Mouse (Mus musculus) hindbrain, embryonic 11.5 days (tissue): ENCODE measurements at regions not wholly inside any gene's neighbourhood (a gene's known extent, or its start where the extent isn't known, plus 50 kb on each side); places are given as distances from the start of the nearest gene placed in this dataset.
A peak's percentile ranks its signal among the peaks of the same experiment; 100 is the strongest.

Experiments used
- ATAC-seq: fragments of 200-750 bp; cut with Nextera tagmentation; 2 replicates; pipeline ENCODE4 v1.8.0; 2017; ENCODE audit warnings: mild to moderate bottlenecking, moderate TSS enrichment, moderate library complexity; ENCODE audit not compliant: low FRiP score
- DNase-seq: peaks from one replicate; pipeline ENCODE4 v3.0.0-alpha.2; 2015; ENCODE audit warnings: low spot score
- H3K27ac ChIP-seq: fragments of 300-500 bp; sonication (generic); 2 replicates; pipeline ENCODE4 v1.5.1; 2014; ENCODE audit warnings: mild to moderate bottlenecking, low read depth, low read length
- H3K27me3 ChIP-seq: fragments of 300-500 bp; sonication (generic); 2 replicates; pipeline ENCODE4 v1.6.1; 2014; ENCODE audit warnings: mild to moderate bottlenecking, low read length, moderate library complexity, mixed read lengths; ENCODE audit not compliant: control insufficient read depth, insufficient read depth
- H3K36me3 ChIP-seq: fragments of 300-500 bp; sonication (generic); 2 replicates; pipeline ENCODE4 v1.6.1; 2014; ENCODE audit warnings: mild to moderate bottlenecking, low read length, moderate library complexity, mixed read lengths; ENCODE audit not compliant: control insufficient read depth, insufficient read depth
- H3K4me1 ChIP-seq: fragments of 300-500 bp; sonication (generic); replicated peaks from 2 replicates; pipeline ENCODE4 v1.6.1; 2014; ENCODE audit warnings: low read length, mixed read lengths; ENCODE audit not compliant: control insufficient read depth, insufficient read depth
- H3K4me2 ChIP-seq: fragments of 300-500 bp; sonication (generic); replicated peaks from 2 replicates; pipeline ENCODE4 v1.6.1; 2014; ENCODE audit warnings: mild to moderate bottlenecking, low read depth, low read length
- H3K4me3 ChIP-seq: fragments of 300-500 bp; sonication (generic); 2 replicates; pipeline ENCODE4 v1.5.1; 2014; ENCODE audit warnings: low read depth, low read length
- H3K9ac ChIP-seq: fragments of 300-500 bp; sonication (generic); 2 replicates; pipeline ENCODE4 v1.6.1; 2014; ENCODE audit warnings: low read depth, low read length
- H3K9me3 ChIP-seq: fragments of 300-500 bp; sonication (generic); 2 replicates; pipeline ENCODE4 v1.6.1; 2016; ENCODE audit warnings: low read length; ENCODE audit not compliant: control insufficient read depth
- WGBS: fragments of 180-500 bp; shearing (Covaris S2); extraction: QIAGEN DNeasy Blood & Tissue Kit; methylation state at CpG from one replicate; pipeline ENCODE4 v1.1.7; 2014; 5-methylcytosine and 5-hydroxymethylcytosine counted together

GRCm38 (mm10) chr10:25118674-25119670, 188.7 kb downstream of the Akap7 start:
- WGBS = 38% methylated on average over 17 of the region's 17 CpGs
- Histone ChIP-seq H3K4me3 (no peak overlapping the region), H3K27ac (no peak overlapping the region), H3K9ac (no peak overlapping the region), H3K27me3 (no peaks in the 10 kb centered on the region), H3K9me3 (no peaks in the 10 kb centered on the region), H3K36me3 (no peaks in the 10 kb centered on the region), H3K4me1 (no peaks in the 10 kb centered on the region), H3K4me2 (no peak overlapping the region)
- ATAC-seq = no peak
- DNase-seq = no peak

- DNase-seq = no peak
- H3K9ac ChIP-seq = no peak overlapping the region
- no peaks in the 10 kb centered on the region for H3K27me3 ChIP-seq
- no peak overlapping the region; the same call in 1 of the 2 replicates for H3K27ac ChIP-seq
- no peak overlapping the region for H3K4me3 ChIP-seq
- 90% methylated on average over 4 of the region's 4 CpGs for WGBS
- H3K36me3 ChIP-seq = no peaks in the 10 kb centered on the region
- H3K4me1 ChIP-seq = no peaks in the 10 kb centered on the region
- no peak for ATAC-seq
- H3K9me3 ChIP-seq = no peaks in the 10 kb centered on the region
- no peak overlapping the region for H3K4me2 ChIP-seq
These were observed 187.0 kb upstream of the Arg1 start for GRCm38 (mm10) chr10:25114316-25114715.

GRCm38 (mm10) chr10:25112449-25113171, 185.3 kb upstream of the Arg1 start:
- no peak overlapping the region for H3K4me2 ChIP-seq
- H3K27me3 ChIP-seq = no peaks in the 10 kb centered on the region
- ATAC-seq = peak; percentile 37; the same call in 1 of the 2 replicates
- peak overlapping the region; percentile 74 for H3K27ac ChIP-seq
- 51% methylated on average over 12 of the region's 12 CpGs for WGBS
- H3K4me3 ChIP-seq = no peak overlapping the region
- no peaks in the 10 kb centered on the region for H3K4me1 ChIP-seq
- no peak overlapping the region for H3K9ac ChIP-seq
- no peaks in the 10 kb centered on the region for H3K9me3 ChIP-seq
- no peaks in the 10 kb centered on the region for H3K36me3 ChIP-seq
- peak; percentile 25 for DNase-seq

- no peak overlapping the region for H3K4me3 ChIP-seq
- peak; percentile 66 for DNase-seq
- no peaks in the 10 kb centered on the region for H3K4me1 ChIP-seq
- H3K4me2 ChIP-seq = no peak overlapping the region
- peak; percentile 93 for ATAC-seq
- no peaks in the 10 kb centered on the region for H3K27me3 ChIP-seq
- no peak overlapping the region for H3K9ac ChIP-seq
- 7% methylated on average over 11 of the region's 11 CpGs for WGBS
- no peaks in the 10 kb centered on the region for H3K9me3 ChIP-seq
- no peaks in the 10 kb centered on the region for H3K36me3 ChIP-seq
- peak overlapping the region; percentile 74 for H3K27ac ChIP-seq
These were observed 184.5 kb upstream of the Arg1 start for GRCm38 (mm10) chr10:25111636-25112422.

GRCm38 (mm10) chr10:25111181-25111580, 183.9 kb upstream of the Arg1 start:
- 39% methylated on average over 7 of the region's 7 CpGs for WGBS
- Histone ChIP-seq H3K27ac (peak overlapping the region; percentile 67), H3K4me2 (no peak overlapping the region), H3K4me1 (no peaks in the 10 kb centered on the region), H3K9ac (no peak overlapping the region), H3K4me3 (no peak overlapping the region), H3K27me3 (no peaks in the 10 kb centered on the region), H3K9me3 (no peaks in the 10 kb centered on the region), H3K36me3 (no peaks in the 10 kb centered on the region)
- DNase-seq (peak; percentile 16), ATAC-seq (no peak)

- H3K4me1 ChIP-seq = no peaks in the 10 kb centered on the region
These were observed 170.8 kb upstream of the Arg1 start for GRCm38 (mm10) chr10:25098070-25098469.

GRCm38 (mm10) chr10:25089705-25090386, 162.6 kb upstream of the Arg1 start:
- Histone ChIP-seq H3K27me3 (no peaks in the 10 kb centered on the region), H3K4me1 (no peaks in the 10 kb centered on the region), H3K9ac (no peak overlapping the region), H3K27ac (no peak overlapping the region), H3K36me3 (no peaks in the 10 kb centered on the region), H3K4me2 (no peak overlapping the region), H3K4me3 (no peak overlapping the region), H3K9me3 (no peaks in the 10 kb centered on the region)
- ATAC-seq (no peak), DNase-seq (no peak)
- 93% methylated on average over 4 of the region's 4 CpGs for WGBS

More at GRCm38 (mm10) chr10:25098070-25098469, 170.8 kb upstream of the Arg1 start:
- ATAC-seq (no peak), DNase-seq (no peak)
- no peaks in the 10 kb centered on the region for H3K36me3 ChIP-seq
- H3K9ac ChIP-seq = no peak overlapping the region
- H3K27ac ChIP-seq = no peak overlapping the region
- WGBS = 69% methylated on average over 4 of the region's 4 CpGs
- no peak overlapping the region for H3K4me2 ChIP-seq
- H3K4me3 ChIP-seq = no peak overlapping the region
- H3K9me3 ChIP-seq = no peaks in the 10 kb centered on the region
- no peaks in the 10 kb centered on the region for H3K27me3 ChIP-seq

- Histone ChIP-seq H3K9ac (no peak overlapping the region), H3K4me1 (no peaks in the 10 kb centered on the region), H3K27ac (no peak overlapping the region), H3K36me3 (no peaks in the 10 kb centered on the region), H3K4me2 (no peak overlapping the region), H3K4me3 (no peak overlapping the region), H3K27me3 (no peaks in the 10 kb centered on the region), H3K9me3 (no peaks in the 10 kb centered on the region)
- 97% methylated on average over 17 of the region's 17 CpGs for WGBS
- ATAC-seq = no peak
- no peak for DNase-seq
These were observed 159.5 kb upstream of the Arg1 start for GRCm38 (mm10) chr10:25086745-25087144.
